Mouse (Mus musculus): ENCODE measurements at regions not wholly inside any gene's neighbourhood (a gene's known extent, or its start where the extent isn't known, plus 50 kb on each side); places are given as distances from the start of the nearest gene placed in this dataset.

GRCm38 (mm10) chr2:123072653-123073052 lies 307.6 kb downstream of the Sqor start:
- Histone ChIP-seq H3K4me3 (replicated peaks; ENCODE audit: low read length) (no peak overlapping the region), H3K27ac (replicated peaks; ENCODE audit: low read depth, low read length) (no peak overlapping the region), H3K9ac (ENCODE audit: low read depth, low read length, severe bottlenecking) (no peak overlapping the region), H3K27me3 (ENCODE audit: control insufficient read depth, insufficient read depth, low read length) (no peaks in the 10 kb centered on the region), H3K4me2 (replicated peaks; ENCODE audit: low read depth, low read length, severe bottlenecking) (no peak overlapping the region), H3K36me3 (ENCODE audit: control insufficient read depth, insufficient read depth, low read length) (no peaks in the 10 kb centered on the region), H3K4me1 (ENCODE audit: control insufficient read depth, insufficient read depth, low read length) (no peaks in the 10 kb centered on the region), H3K9me3 (ENCODE audit: control insufficient read depth, low read length) (no peaks in the 10 kb centered on the region)
- TF ChIP-seq POLR2A (IDR thresholded peaks at IDR 0.05; ENCODE audit: borderline replicate concordance, extremely low read depth, insufficient read depth, insufficient read length): no peak
- DNase-seq (ENCODE audit: low spot score) (no peak), ATAC-seq (ENCODE audit: low FRiP score, low read depth) (no peak)
- 92% methylated on average over 2 of the region's 2 CpGs for WGBS

- Histone ChIP-seq H3K4me1 (ENCODE audit: control insufficient read depth, insufficient read depth, low read length) (no peaks in the 10 kb centered on the region), H3K27me3 (ENCODE audit: control insufficient read depth, insufficient read depth, low read length) (no peaks in the 10 kb centered on the region), H3K4me3 (replicated peaks; ENCODE audit: low read length) (no peak overlapping the region), H3K9me3 (ENCODE audit: control insufficient read depth, low read length) (no peaks in the 10 kb centered on the region), H3K36me3 (ENCODE audit: control insufficient read depth, insufficient read depth, low read length) (no peaks in the 10 kb centered on the region), H3K4me2 (replicated peaks; ENCODE audit: low read depth, low read length, severe bottlenecking) (no peak overlapping the region), H3K27ac (replicated peaks; ENCODE audit: low read depth, low read length) (no peak overlapping the region), H3K9ac (ENCODE audit: low read depth, low read length, severe bottlenecking) (no peak overlapping the region)
- ATAC-seq (ENCODE audit: low FRiP score, low read depth) (no peak), DNase-seq (ENCODE audit: low spot score) (no peak)
- no peak for TF ChIP-seq POLR2A (IDR thresholded peaks at IDR 0.05; ENCODE audit: borderline replicate concordance, extremely low read depth, insufficient read depth, insufficient read length)
- WGBS: 57% methylated on average over 4 of the region's 4 CpGs
Observed at GRCm38 (mm10) chr2:123073476-123074085, 308.5 kb downstream of the Sqor start.

GRCm38 (mm10) chr2:123092726-123093125 lies 327.7 kb downstream of the Sqor start:
- 85% methylated on average over 1 of the region's 1 CpGs for WGBS
- Histone ChIP-seq H3K4me2 (replicated peaks; ENCODE audit: low read depth, low read length, severe bottlenecking) (no peak overlapping the region), H3K4me3 (replicated peaks; ENCODE audit: low read length) (no peak overlapping the region), H3K9me3 (ENCODE audit: control insufficient read depth, low read length) (no peaks in the 10 kb centered on the region), H3K27me3 (ENCODE audit: control insufficient read depth, insufficient read depth, low read length) (no peaks in the 10 kb centered on the region), H3K9ac (ENCODE audit: low read depth, low read length, severe bottlenecking) (no peak overlapping the region), H3K27ac (replicated peaks; ENCODE audit: low read depth, low read length) (no peak overlapping the region), H3K36me3 (ENCODE audit: control insufficient read depth, insufficient read depth, low read length) (no peaks in the 10 kb centered on the region), H3K4me1 (ENCODE audit: control insufficient read depth, insufficient read depth, low read length) (no peaks in the 10 kb centered on the region)
- DNase-seq (ENCODE audit: low spot score) (no peak), ATAC-seq (ENCODE audit: low FRiP score, low read depth) (no peak)
- TF ChIP-seq POLR2A (IDR thresholded peaks at IDR 0.05; ENCODE audit: borderline replicate concordance, extremely low read depth, insufficient read depth, insufficient read length): no peak

GRCm38 (mm10) chr2:123103530-123103929 lies 338.5 kb downstream of the Sqor start:
- no peaks in the 10 kb centered on the region for H3K36me3 ChIP-seq (ENCODE audit: control insufficient read depth, insufficient read depth, low read length)
- H3K4me2 ChIP-seq (replicated peaks; ENCODE audit: low read depth, low read length, severe bottlenecking): no peak overlapping the region
- H3K4me3 ChIP-seq (replicated peaks; ENCODE audit: low read length): no peak overlapping the region
- no peak overlapping the region for H3K9ac ChIP-seq (ENCODE audit: low read depth, low read length, severe bottlenecking)
- WGBS: 48% methylated on average over 4 of the region's 4 CpGs
- H3K9me3 ChIP-seq (ENCODE audit: control insufficient read depth, low read length): no peaks in the 10 kb centered on the region
- ATAC-seq (ENCODE audit: low FRiP score, low read depth) (no peak), DNase-seq (ENCODE audit: low spot score) (no peak)
- no peaks in the 10 kb centered on the region for H3K4me1 ChIP-seq (ENCODE audit: control insufficient read depth, insufficient read depth, low read length)
- no peak for TF ChIP-seq POLR2A (IDR thresholded peaks at IDR 0.05; ENCODE audit: borderline replicate concordance, extremely low read depth, insufficient read depth, insufficient read length)
- H3K27ac ChIP-seq (replicated peaks; ENCODE audit: low read depth, low read length): no peak overlapping the region
- no peaks in the 10 kb centered on the region for H3K27me3 ChIP-seq (ENCODE audit: control insufficient read depth, insufficient read depth, low read length)

GRCm38 (mm10) chr2:123131496-123131895 lies 366.5 kb downstream of the Sqor start:
- DNase-seq (ENCODE audit: low spot score) (no peak), ATAC-seq (ENCODE audit: low FRiP score, low read depth) (no peak)
- no peak overlapping the region for H3K27ac ChIP-seq (replicated peaks; ENCODE audit: low read depth, low read length)
- no peak overlapping the region for H3K4me3 ChIP-seq (replicated peaks; ENCODE audit: low read length)
- H3K27me3 ChIP-seq (ENCODE audit: control insufficient read depth, insufficient read depth, low read length): no peaks in the 10 kb centered on the region
- no peak for TF ChIP-seq POLR2A (IDR thresholded peaks at IDR 0.05; ENCODE audit: borderline replicate concordance, extremely low read depth, insufficient read depth, insufficient read length)
- H3K4me2 ChIP-seq (replicated peaks; ENCODE audit: low read depth, low read length, severe bottlenecking): no peak overlapping the region
- H3K36me3 ChIP-seq (ENCODE audit: control insufficient read depth, insufficient read depth, low read length): no peaks in the 10 kb centered on the region
- H3K9ac ChIP-seq (ENCODE audit: low read depth, low read length, severe bottlenecking): no peak overlapping the region
- no peaks in the 10 kb centered on the region for H3K9me3 ChIP-seq (ENCODE audit: control insufficient read depth, low read length)
- H3K4me1 ChIP-seq (ENCODE audit: control insufficient read depth, insufficient read depth, low read length): no peaks in the 10 kb centered on the region
- 59% methylated on average over 2 of the region's 2 CpGs for WGBS

GRCm38 (mm10) chr2:123153170-123153569 lies 388.1 kb downstream of the Sqor start:
- H3K4me3 ChIP-seq (replicated peaks; ENCODE audit: low read length): no peak overlapping the region
- no peak for TF ChIP-seq POLR2A (IDR thresholded peaks at IDR 0.05; ENCODE audit: borderline replicate concordance, extremely low read depth, insufficient read depth, insufficient read length)
- H3K4me1 ChIP-seq (ENCODE audit: control insufficient read depth, insufficient read depth, low read length): no peaks in the 10 kb centered on the region
- H3K27ac ChIP-seq (replicated peaks; ENCODE audit: low read depth, low read length): no peak overlapping the region
- no peaks in the 10 kb centered on the region for H3K36me3 ChIP-seq (ENCODE audit: control insufficient read depth, insufficient read depth, low read length)
- no peaks in the 10 kb centered on the region for H3K9me3 ChIP-seq (ENCODE audit: control insufficient read depth, low read length)
- ATAC-seq (ENCODE audit: low FRiP score, low read depth) (no peak), DNase-seq (ENCODE audit: low spot score) (no peak)
- no peak overlapping the region for H3K9ac ChIP-seq (ENCODE audit: low read depth, low read length, severe bottlenecking)
- no peak overlapping the region for H3K4me2 ChIP-seq (replicated peaks; ENCODE audit: low read depth, low read length, severe bottlenecking)
- no peaks in the 10 kb centered on the region for H3K27me3 ChIP-seq (ENCODE audit: control insufficient read depth, insufficient read depth, low read length)

All from limb, embryonic 14.5 days (tissue).